Mouse (Mus musculus) MEL-GATA-1-ER (cell line): ENCODE data around the gene Mrpl32.

Source experiments
- DNase-seq: peaks from one replicate; pipeline ENCODE4 v3.0.0-alpha.2; 2012; ENCODE audit warnings: low read depth; ENCODE audit errors: extremely low read depth

Gene Mrpl32

GRCm38 (mm10) chr13:14612926-14613529, at the start of gene Mrpl32, which contains the start of gene Psma2:
Mrpl32 (minus strand) TSS chr13:14613165.
Psma2 (plus strand) TSS chr13:14613240.
- DNase-seq = peak; percentile 97

GRCm38 (mm10) chr13:14649301-14649700, 36.3 kb upstream of the Mrpl32 start:
- DNase-seq = peak; percentile 20

- DNase-seq = no peak
Measured at GRCm38 (mm10) chr13:14639998-14640397, 27.0 kb upstream of the Mrpl32 start.

GRCm38 (mm10) chr13:14629726-14630641, 17.0 kb upstream of the Mrpl32 start, which contains the start of gene AW209491:
AW209491 (plus strand) TSS chr13:14630154.
- DNase-seq = peak; percentile 89

GRCm38 (mm10) chr13:14618724-14619123, 5.8 kb upstream of the Mrpl32 start:
- no peak for DNase-seq

- no peak for DNase-seq
Measured at GRCm38 (mm10) chr13:14613553-14613952, 588 bp upstream of the Mrpl32 start.

GRCm38 (mm10) chr13:14612463-14612862, 502 bp downstream of the Mrpl32 start:
- DNase-seq = no peak

GRCm38 (mm10) chr13:14607616-14608015, 5.3 kb downstream of the Mrpl32 start:
- DNase-seq = no peak

GRCm38 (mm10) chr13:14602744-14603143, 10.2 kb downstream of the Mrpl32 start:
- DNase-seq = no peak

- no peak for DNase-seq
Measured at GRCm38 (mm10) chr13:14580392-14580791, 32.6 kb downstream of the Mrpl32 start.

GRCm38 (mm10) chr13:14574128-14574527, 38.8 kb downstream of the Mrpl32 start:
- DNase-seq = no peak

- DNase-seq = no peak
Measured at GRCm38 (mm10) chr13:14561336-14561735, 51.6 kb downstream of the Mrpl32 start.
